Mouse (Mus musculus) midbrain, postnatal 0 days (tissue): ENCODE measurements around the gene Ddah1. TPM values are rescaled to one million over a fixed set of nuclear protein-coding genes. Genes with fewer than 3 reads are reported as not detected.

ENCODE experiments used
- ATAC-seq: fragments of 200-750 bp; cut with Nextera tagmentation; 2 replicates; pipeline ENCODE4 v1.8.0; 2017; ENCODE audit warnings: moderate number of reproducible peaks, mild to moderate bottlenecking, moderate TSS enrichment, moderate library complexity; ENCODE audit not compliant: low FRiP score
- DNase-seq: peaks from one replicate; pipeline ENCODE4 v3.0.0-alpha.2; 2015; ENCODE audit warnings: low spot score
- H3K27ac ChIP-seq: fragments of 300-500 bp; sonication (generic); 2 replicates; pipeline ENCODE4 v1.5.1; 2014; ENCODE audit warnings: low read depth, mild to moderate bottlenecking, low read length, mixed read lengths
- H3K27me3 ChIP-seq: fragments of 300-500 bp; sonication (generic); 2 replicates; pipeline ENCODE4 v1.6.1; 2014; ENCODE audit warnings: low read length, control low read depth, mixed read lengths; ENCODE audit not compliant: insufficient read depth
- H3K36me3 ChIP-seq: fragments of 300-500 bp; sonication (generic); 2 replicates; pipeline ENCODE4 v1.6.1; 2014; ENCODE audit warnings: low read length, control low read depth, mixed read lengths; ENCODE audit not compliant: insufficient read depth
- H3K4me1 ChIP-seq: fragments of 300-500 bp; sonication (generic); 2 replicates; pipeline ENCODE4 v1.6.1; 2014; ENCODE audit warnings: mild to moderate bottlenecking, control low read depth, antibody characterized with exemption, low read length, mixed read lengths; ENCODE audit not compliant: insufficient read depth
- H3K4me2 ChIP-seq: fragments of 300-500 bp; sonication (generic); 2 replicates; pipeline ENCODE4 v1.6.1; 2014; ENCODE audit warnings: low read depth, mild to moderate bottlenecking, low read length, mixed read lengths; ENCODE audit not compliant: poor library complexity, severe bottlenecking
- H3K4me3 ChIP-seq: fragments of 300-500 bp; sonication (generic); 2 replicates; pipeline ENCODE4 v1.5.1; 2014; ENCODE audit warnings: low read depth, mild to moderate bottlenecking, low read length, moderate library complexity
- H3K9ac ChIP-seq: fragments of 300-500 bp; sonication (generic); replicated peaks from 2 replicates; pipeline ENCODE4 v1.6.1; 2014; ENCODE audit warnings: mild to moderate bottlenecking, low read length, moderate library complexity, mixed read lengths; ENCODE audit not compliant: poor library complexity, severe bottlenecking
- H3K9me3 ChIP-seq: fragments of 300-500 bp; sonication (generic); 2 replicates; pipeline ENCODE4 v1.6.1; 2016; ENCODE audit warnings: low read length, control low read depth
- CTCF ChIP-seq: IDR thresholded peaks from 2 replicates; pipeline ENCODE4 v1.5.1; 2016; ENCODE audit warnings: antibody characterized with exemption, mild to moderate bottlenecking
- WGBS: fragments of 180-500 bp; shearing (Covaris S2); extraction: QIAGEN DNeasy Blood & Tissue Kit; methylation state at CpG from one replicate; pipeline ENCODE4 v1.1.7; 2014; 5-methylcytosine and 5-hydroxymethylcytosine counted together
- polyA plus RNA-seq: library from polyadenylated mRNA; unstranded; fragments of >200 nt; fragmentation: Nextera tagmentation; extraction: Ambion mirVana; gene quantifications from 2 replicates; pipeline ENCODE4 v1.2.1, GENCODE M21; 2015
- total RNA-seq: library from RNA; depleted of rRNA; stranded (reverse); fragments of >200 nt; gene quantifications from 2 replicates; pipeline ENCODE4 v1.2.3, GENCODE M21; 2014

The Ddah1 gene
- total and polyA plus RNA-seq, 2 experiments from 2014 or later, result 162 to 209 TPM

DNA sequence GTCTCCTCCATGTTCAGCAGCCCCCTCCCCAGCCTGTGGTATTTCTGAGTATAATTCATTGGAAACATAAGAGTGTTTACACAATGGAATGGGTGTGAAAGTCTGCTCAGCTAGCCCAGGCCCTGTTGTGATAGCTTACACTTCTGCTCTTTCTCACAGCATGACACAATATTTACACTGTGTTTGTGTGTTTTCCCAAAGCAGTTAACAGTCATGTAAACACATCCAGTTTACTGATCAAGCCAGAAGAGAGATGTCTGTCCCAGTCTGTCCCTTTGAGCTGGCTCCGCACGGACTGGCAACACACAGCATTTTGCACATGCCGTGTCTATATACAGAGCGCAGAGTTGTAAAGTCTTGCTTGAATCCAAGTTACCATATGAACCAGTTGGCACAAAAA lies 32.2 kb downstream of the Ddah1 start:
- no peak overlapping the region for H3K4me2 ChIP-seq
- ATAC-seq (no peak), DNase-seq (peak; percentile 30)
- H3K9me3 ChIP-seq, result no peaks in the 10 kb centered on the region
- H3K27me3 ChIP-seq, result no peaks in the 10 kb centered on the region
- TF ChIP-seq CTCF, result no peak
- no peaks in the 10 kb centered on the region for H3K36me3 ChIP-seq
- 85% methylated on average over 4 of the region's 4 CpGs for WGBS
- no peak overlapping the region for H3K4me3 ChIP-seq
- H3K27ac ChIP-seq, result no peak overlapping the region
- H3K9ac ChIP-seq, result no peak overlapping the region
- H3K4me1 ChIP-seq, result no peaks in the 10 kb centered on the region

DNA sequence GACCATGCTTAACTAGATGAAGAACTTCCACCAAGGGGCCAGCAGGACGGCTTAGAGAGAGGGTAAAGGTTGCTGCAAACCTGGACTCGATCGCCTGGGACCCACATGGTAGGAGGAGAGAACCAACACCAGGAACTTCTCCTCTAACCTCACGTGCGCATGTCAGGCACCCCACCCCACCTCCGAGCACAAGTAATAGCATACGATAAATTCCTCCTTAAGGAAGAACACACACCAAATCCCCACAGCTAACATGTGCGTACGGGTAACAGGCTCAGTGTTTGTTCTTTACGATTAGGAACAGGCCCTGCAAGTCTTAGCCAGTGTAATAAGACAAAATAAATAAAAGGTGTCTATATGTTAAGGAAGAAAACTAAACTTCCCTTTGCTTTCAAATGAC lies 35.9 kb downstream of the Ddah1 start:
- Histone ChIP-seq H3K9me3 (no peaks in the 10 kb centered on the region), H3K27ac (no peak overlapping the region), H3K36me3 (no peaks in the 10 kb centered on the region), H3K9ac (no peak overlapping the region), H3K27me3 (no peaks in the 10 kb centered on the region), H3K4me3 (no peak overlapping the region), H3K4me2 (no peak overlapping the region), H3K4me1 (no peaks in the 10 kb centered on the region)
- TF ChIP-seq CTCF, result no peak
- no peak for ATAC-seq
- no peak for DNase-seq
- 93% methylated on average over 10 of the region's 10 CpGs for WGBS

DNA sequence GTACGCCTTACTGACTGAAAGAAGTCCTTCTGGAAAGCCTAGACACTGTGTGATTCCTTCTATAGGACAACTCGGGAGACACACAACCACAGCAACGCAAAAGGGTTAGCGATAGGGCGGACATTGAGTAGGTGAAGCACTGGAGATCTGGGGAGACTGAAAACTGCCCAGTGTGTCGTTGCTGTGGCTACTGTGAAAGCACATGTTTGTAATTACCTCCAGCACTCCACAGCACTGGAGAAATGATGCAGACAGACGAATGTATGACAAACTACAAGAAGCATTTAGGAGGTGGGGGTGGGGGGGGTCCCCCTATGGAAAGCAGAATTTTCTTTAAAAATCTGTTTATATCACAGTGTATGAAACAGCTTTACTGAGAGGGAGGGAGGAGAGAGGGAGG lies 37.4 kb downstream of the Ddah1 start:
- no peaks in the 10 kb centered on the region for H3K27me3 ChIP-seq
- H3K4me3 ChIP-seq, result no peak overlapping the region
- H3K9me3 ChIP-seq, result no peaks in the 10 kb centered on the region
- ATAC-seq, result no peak
- H3K36me3 ChIP-seq, result no peaks in the 10 kb centered on the region
- H3K27ac ChIP-seq, result no peak overlapping the region
- no peak overlapping the region for H3K9ac ChIP-seq
- no peaks in the 10 kb centered on the region for H3K4me1 ChIP-seq
- no peak for TF ChIP-seq CTCF
- no peak for DNase-seq
- WGBS, result 82% methylated on average over 7 of the region's 7 CpGs
- H3K4me2 ChIP-seq, result no peak overlapping the region

DNA sequence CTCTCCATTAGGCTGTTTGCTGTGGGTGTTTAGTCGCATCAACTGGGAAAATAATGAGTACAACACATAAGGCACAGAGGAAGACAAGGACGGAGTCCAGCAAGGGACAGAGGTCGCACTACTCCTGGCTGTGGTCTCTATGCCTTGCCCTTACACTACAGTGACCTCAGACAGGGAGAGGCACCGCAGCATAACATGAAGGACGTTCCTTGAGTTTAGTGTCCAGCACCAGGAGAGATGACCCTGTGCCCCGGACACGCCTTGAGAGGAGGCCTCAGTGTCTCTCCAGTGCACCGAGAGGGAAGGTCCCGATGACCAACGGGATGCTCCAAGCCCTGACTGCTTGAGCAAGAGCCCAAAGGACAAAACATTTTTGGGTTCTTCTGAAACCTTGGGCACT lies 39.6 kb downstream of the Ddah1 start:
- H3K36me3 ChIP-seq, result no peaks in the 10 kb centered on the region
- H3K4me3 ChIP-seq, result no peak overlapping the region
- H3K4me2 ChIP-seq, result no peak overlapping the region
- TF ChIP-seq CTCF, result no peak
- H3K27ac ChIP-seq, result no peak overlapping the region
- WGBS, result 87% methylated on average over 10 of the region's 10 CpGs
- ATAC-seq (no peak), DNase-seq (no peak)
- no peaks in the 10 kb centered on the region for H3K27me3 ChIP-seq
- no peaks in the 10 kb centered on the region for H3K4me1 ChIP-seq
- no peak overlapping the region for H3K9ac ChIP-seq
- H3K9me3 ChIP-seq, result no peaks in the 10 kb centered on the region

DNA sequence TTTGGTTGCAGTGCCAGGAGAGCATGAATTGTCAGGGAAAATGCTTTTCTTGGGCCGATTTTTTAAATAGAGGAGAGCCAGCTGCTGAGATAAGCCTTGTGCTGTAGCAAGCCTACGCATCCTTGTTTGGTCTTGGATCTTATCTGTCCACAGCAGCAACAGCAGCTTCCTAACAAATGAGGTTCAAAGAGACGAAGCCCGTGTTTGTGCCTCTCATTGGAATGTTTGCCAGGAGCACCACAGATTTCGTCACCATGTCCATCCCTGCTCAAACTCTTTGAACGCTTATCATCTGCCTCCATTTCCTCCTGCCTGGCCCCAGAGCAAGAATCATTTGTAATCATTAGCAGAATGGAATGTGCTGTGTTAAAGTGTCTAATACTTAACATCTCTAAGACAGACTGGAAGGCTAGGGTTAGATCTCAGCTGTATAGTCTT lies 40.3 kb downstream of the Ddah1 start:
- no peak overlapping the region for H3K27ac ChIP-seq
- H3K4me3 ChIP-seq, result no peak overlapping the region
- no peak overlapping the region for H3K4me2 ChIP-seq
- no peaks in the 10 kb centered on the region for H3K9me3 ChIP-seq
- no peaks in the 10 kb centered on the region for H3K4me1 ChIP-seq
- no peaks in the 10 kb centered on the region for H3K27me3 ChIP-seq
- no peaks in the 10 kb centered on the region for H3K36me3 ChIP-seq
- 60% methylated on average over 6 of the region's 6 CpGs for WGBS
- no peak overlapping the region for H3K9ac ChIP-seq
- no peak for ATAC-seq
- TF ChIP-seq CTCF, result no peak
- DNase-seq, result no peak

DNA sequence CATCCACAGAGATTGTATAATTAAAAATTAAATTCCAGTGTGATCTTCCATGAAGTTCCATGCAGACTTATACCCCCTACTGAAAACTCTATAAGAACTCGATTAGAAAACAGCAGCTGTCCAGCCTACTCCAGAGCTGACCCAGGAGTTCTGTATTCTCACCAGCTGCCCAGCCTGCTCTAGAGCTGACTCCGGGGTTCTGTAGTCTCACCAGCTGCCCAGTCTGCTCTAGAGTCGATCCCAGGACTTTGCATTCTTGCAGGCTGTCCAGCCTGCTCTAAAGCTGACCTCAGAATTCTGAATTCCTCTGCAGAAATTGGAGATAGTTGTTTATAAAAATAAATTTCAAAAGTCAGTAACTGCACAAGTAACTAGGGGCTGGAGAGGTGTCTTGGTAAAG lies 40.9 kb downstream of the Ddah1 start:
- ATAC-seq, result no peak
- DNase-seq, result no peak
- WGBS, result 73% methylated on average over 3 of the region's 3 CpGs
- Histone ChIP-seq H3K4me3 (no peak overlapping the region), H3K36me3 (no peaks in the 10 kb centered on the region), H3K27me3 (no peaks in the 10 kb centered on the region), H3K27ac (no peak overlapping the region), H3K9ac (no peak overlapping the region), H3K4me2 (no peak overlapping the region), H3K9me3 (no peaks in the 10 kb centered on the region), H3K4me1 (no peaks in the 10 kb centered on the region)
- no peak for TF ChIP-seq CTCF
